Mouse (Mus musculus) C2C12 (cell line): ENCODE data around the gene Jup.

Experiments
- CTCF ChIP-seq: IDR thresholded peaks from one replicate; pipeline ENCODE4 v1.5.1; 2011; ENCODE audit not compliant: control insufficient read depth, insufficient read depth, insufficient read length
- MAX ChIP-seq: IDR thresholded peaks from one replicate; pipeline ENCODE4 v1.6.1; 2011; ENCODE audit warnings: mild to moderate bottlenecking, control low read depth
- MYOD1 ChIP-seq: IDR thresholded peaks from one replicate; pipeline ENCODE4 v1.6.1; 2011; ENCODE audit warnings: low read depth; ENCODE audit not compliant: control insufficient read depth, insufficient read length

DNA sequence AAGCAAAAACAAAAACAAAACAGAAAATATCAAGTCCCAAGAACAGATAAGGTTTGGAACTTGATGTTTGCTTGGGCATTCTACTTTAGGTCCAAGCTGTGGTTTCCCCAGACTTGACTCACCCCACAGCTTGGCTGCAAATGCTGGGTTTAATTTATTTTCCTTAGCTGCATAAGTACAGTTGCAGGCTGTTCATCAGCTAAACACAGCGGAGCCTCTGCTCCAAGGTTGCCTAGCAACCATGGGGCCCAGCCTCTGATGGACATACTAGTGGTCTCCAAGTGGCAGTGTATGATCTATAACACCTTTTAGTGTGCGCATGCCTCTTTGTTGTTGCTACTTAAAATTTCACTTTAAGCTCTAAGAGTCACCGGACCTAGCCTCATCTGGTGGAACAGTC lies 61.8 kb downstream of the Jup start:
- no peak for TF ChIP-seq CTCF
- TF ChIP-seq MAX: no peak
- no peak for TF ChIP-seq MYOD1
